Mouse (Mus musculus): Measurements from ENCODE around the gene Gp1ba.

Gene Gp1ba

GRCm38 (mm10) chr11:70638714-70639278 is at the start of gene Gp1ba:
Gp1ba (plus strand) TSS chr11:70639122.
- DNase-seq (ENCODE audit: low read depth, low spot score): no peak

- DNase-seq (ENCODE audit: low read depth, low spot score): no peak
Observed at GRCm38 (mm10) chr11:70591733-70592132, 47.2 kb upstream of the Gp1ba start.

DNA sequence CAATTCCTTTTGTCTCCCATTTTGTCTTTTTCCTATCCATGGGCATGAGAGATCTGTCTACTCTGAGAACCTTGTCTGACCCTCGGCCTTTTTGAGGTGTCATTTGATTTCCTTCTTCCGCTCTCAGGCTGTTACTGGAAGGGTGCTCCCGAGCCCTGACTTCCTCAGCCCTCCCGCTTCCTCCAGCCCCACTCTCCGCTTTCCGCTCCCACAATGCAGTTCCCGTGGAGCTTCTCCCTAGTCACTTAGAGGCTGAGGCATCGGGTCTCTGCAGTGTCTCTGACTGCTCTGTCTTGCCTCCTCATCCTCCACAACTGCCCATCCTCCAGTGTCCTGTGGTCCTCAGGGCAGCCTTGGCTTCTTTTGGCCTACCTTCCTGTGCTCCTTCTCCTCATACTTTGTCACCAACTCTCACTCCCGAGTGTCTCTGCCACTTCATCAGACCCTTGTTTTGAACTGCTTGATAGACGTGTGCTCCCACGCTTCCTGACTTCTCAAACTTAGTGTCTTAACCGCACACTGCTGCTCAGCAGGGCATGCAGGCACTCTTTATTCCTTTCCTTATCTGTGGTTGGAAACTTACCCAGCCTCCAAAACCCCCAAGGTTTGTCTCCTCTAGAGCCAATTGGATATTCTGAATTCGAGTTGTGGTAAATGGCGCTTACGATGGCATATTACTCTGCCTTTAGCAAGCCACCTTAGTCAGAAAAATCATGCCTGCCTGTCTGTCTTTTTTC is 44.5 kb upstream of the Gp1ba start:
- DNase-seq (ENCODE audit: low read depth, low spot score): no peak

DNA sequence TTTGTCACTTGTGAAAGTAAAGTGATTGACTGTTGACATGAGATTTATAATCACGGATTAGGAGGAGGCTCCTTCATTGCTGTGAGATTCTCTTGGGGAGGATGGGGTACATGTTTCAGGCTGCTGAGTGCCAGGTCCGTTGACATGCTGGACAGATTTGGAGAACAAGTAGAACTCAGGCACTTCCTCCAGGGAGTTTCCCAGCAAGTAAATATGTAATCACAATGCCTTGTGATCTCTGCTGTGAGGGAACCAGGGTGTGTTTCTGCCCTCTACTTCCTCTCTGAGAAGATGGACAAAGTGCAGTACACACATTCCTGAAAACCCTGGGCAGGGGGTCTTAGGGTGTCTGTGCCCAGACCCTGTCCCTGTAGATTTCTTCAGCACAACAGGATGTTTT is 43.3 kb upstream of the Gp1ba start:
- no peak for DNase-seq (ENCODE audit: low read depth, low spot score)

DNA sequence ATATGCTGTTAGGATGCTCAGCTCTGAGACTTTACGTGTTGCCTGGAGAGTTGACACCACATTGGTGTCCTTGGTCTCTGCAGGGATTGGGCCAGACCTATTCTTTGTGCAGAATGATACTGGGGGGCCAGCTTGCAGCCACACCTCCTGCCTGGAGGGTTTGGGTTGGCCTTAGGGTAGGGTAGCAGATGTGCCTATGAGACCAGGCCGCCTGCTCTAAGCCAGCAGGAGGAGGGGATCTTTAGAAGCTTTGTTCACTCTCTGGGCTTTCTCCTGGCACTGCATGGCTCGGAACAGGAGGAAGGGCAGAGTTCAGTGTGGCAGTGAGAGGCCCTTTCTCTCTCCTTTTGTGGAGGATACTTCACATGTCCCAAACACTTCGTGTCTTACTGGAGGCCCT is 42.8 kb upstream of the Gp1ba start:
- DNase-seq (ENCODE audit: low read depth, low spot score): no peak

GRCm38 (mm10) chr11:70597301-70597700 is 41.6 kb upstream of the Gp1ba start:
- no peak for DNase-seq (ENCODE audit: low read depth, low spot score)

- DNase-seq (ENCODE audit: low read depth, low spot score): no peak
Observed at GRCm38 (mm10) chr11:70598451-70598953, 40.4 kb upstream of the Gp1ba start.

GRCm38 (mm10) chr11:70605024-70605566 is 33.8 kb upstream of the Gp1ba start:
- DNase-seq (ENCODE audit: low read depth, low spot score): peak; percentile 54

- DNase-seq (ENCODE audit: low read depth, low spot score): no peak
Observed at GRCm38 (mm10) chr11:70606717-70607116, 32.2 kb upstream of the Gp1ba start.

DNA sequence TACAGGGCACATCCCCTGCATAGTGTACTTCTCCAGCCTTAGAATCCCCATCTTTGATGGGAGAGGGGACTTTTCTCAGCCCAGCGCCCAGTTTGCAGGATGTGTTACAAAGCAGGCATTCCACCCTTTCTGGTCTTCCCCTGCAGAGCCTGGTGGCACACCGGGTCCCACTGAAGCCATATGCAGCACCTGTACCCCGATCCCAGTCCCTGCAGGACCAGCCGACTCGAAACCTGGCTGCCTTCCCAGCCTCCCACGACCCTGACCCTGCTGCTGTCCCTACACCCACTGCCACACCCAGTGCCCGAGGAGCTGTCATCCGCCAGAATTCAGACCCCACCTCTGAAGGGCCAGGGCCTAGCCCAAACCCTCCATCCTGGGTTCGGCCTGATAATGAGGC is 31.3 kb upstream of the Gp1ba start:
- DNase-seq (ENCODE audit: low read depth, low spot score): no peak

- DNase-seq (ENCODE audit: low read depth, low spot score): peak; percentile 50
Observed at GRCm38 (mm10) chr11:70608381-70609066, 30.4 kb upstream of the Gp1ba start.

- DNase-seq (ENCODE audit: low read depth, low spot score): no peak
Observed at GRCm38 (mm10) chr11:70610752-70611151, 28.2 kb upstream of the Gp1ba start.

DNA sequence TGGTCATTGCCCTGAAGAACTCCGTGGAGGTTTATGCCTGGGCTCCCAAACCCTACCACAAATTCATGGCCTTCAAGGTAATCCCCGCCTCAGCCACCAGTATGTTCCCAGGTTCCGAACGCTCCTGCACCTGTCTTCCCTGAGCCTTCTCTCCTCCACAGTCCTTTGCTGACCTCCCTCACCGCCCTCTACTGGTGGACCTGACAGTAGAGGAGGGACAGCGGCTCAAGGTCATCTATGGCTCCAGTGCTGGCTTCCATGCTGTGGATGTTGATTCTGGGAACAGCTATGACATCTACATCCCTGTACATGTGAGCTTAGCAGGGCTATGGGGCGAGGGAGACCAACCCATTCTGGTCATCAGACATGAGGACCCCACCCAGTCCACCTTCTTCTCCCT is 26.4 kb upstream of the Gp1ba start:
- DNase-seq (ENCODE audit: low read depth, low spot score): no peak

DNA sequence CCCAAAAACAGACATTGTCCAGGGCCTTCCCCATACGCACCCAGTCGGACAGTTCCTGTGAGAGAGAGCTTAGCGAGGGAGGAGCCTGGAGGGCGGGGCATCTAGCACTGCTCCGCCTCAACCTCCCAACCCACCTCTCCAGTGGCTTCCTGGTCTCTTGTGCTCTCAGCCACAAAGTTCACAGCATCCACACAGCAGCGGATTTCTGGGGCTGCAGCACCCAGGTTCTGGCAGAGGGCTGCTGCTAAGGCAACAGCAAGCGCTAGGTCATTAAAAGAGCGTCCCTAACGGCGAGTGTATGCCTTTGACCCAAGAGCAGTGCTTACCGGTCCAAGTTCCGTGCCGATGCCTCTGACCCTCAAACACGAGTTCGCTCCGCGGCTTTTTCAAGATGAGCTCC is 23.8 kb upstream of the Gp1ba start:
- peak; percentile 71 for DNase-seq (ENCODE audit: low read depth, low spot score)

DNA sequence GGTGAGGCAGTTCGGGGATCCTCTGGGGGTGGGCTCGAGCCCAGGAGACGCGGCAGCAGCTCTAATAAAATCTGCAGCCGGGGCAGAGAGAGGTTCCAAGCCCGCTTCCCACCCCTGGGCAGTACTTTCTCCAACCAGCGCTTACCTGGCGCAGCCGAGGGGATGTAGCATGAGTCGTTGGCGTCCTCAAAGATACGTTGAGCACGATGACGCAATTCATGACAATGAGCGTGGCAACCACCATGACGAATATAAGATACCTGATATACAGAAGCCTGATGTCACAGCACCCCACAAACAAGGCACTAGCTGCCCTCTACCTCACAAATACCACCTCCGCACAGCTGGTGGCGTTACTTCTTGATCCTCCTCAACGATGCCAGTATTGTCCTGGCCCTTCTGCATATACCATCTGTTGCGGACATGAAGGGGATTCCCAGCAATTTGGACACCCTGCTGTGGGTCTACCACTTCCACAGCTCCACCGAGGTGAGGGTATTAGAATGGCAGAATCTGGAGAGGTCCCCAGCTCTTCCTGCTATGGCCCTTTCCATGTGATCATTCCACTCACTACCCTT is 23.3 kb upstream of the Gp1ba start, which contains the start of gene 4930544D05Rik:
TSS of gene 4930544D05Rik (plus strand) at position 333 of the 578 bp plus-strand sequence.
- DNase-seq (ENCODE audit: low read depth, low spot score): no peak

- DNase-seq (ENCODE audit: low read depth, low spot score): no peak
Observed at GRCm38 (mm10) chr11:70619101-70619500, 19.8 kb upstream of the Gp1ba start, which contains the start of gene Chrne. Chrne (minus strand) TSS chr11:70619216.

GRCm38 (mm10) chr11:70621972-70622814 is 16.7 kb upstream of the Gp1ba start:
- DNase-seq (ENCODE audit: low read depth, low spot score): no peak

- DNase-seq (ENCODE audit: low read depth, low spot score): peak; percentile 60
Observed at GRCm38 (mm10) chr11:70623053-70623742, 15.7 kb upstream of the Gp1ba start.

DNA sequence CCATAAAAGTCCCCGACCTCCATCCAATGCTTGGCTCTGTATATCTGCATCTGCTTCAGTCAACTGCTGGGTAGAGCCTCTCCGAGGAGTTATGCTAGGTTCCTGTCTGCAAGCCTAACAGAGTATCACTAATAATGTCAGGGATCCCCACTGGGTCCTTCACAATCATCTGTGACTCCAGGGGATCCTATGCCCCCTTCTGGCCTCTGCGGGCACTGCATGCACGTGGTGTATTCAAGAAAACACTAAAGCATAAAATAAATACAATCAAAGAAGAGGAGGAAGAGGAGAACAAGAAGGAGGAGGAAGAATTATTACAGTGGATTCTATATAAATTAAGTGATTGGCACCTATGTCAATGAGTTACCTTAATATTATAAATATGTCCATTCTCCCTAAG is 13.4 kb upstream of the Gp1ba start:
- no peak for DNase-seq (ENCODE audit: low read depth, low spot score)

GRCm38 (mm10) chr11:70626877-70627276 is 12.0 kb upstream of the Gp1ba start:
- DNase-seq (ENCODE audit: low read depth, low spot score): no peak

All from WW6 (cell line).